Mouse (Mus musculus) left cerebral cortex, adult 8-10 months (tissue): ENCODE results near the gene Zbp1. TPM values are rescaled to one million over a fixed set of nuclear protein-coding genes. Genes with fewer than 3 reads are reported as not detected.

Experiments
- DNase-seq, 2 experiments: peaks; one replicate each; pipeline ENCODE4 v3.0.0; 2022; ENCODE audit warnings: low spot score in 2 of 2
- total RNA-seq, 4 experiments: library from RNA; stranded (reverse); gene quantifications; 2 replicates each; pipeline ENCODE4 v1.2.4; 2022

Zbp1 gene
- total RNA-seq, result 1 to 10 TPM in 2 of 4 experiments, not detected in 2; 1.4 to 1.7 TPM

DNA sequence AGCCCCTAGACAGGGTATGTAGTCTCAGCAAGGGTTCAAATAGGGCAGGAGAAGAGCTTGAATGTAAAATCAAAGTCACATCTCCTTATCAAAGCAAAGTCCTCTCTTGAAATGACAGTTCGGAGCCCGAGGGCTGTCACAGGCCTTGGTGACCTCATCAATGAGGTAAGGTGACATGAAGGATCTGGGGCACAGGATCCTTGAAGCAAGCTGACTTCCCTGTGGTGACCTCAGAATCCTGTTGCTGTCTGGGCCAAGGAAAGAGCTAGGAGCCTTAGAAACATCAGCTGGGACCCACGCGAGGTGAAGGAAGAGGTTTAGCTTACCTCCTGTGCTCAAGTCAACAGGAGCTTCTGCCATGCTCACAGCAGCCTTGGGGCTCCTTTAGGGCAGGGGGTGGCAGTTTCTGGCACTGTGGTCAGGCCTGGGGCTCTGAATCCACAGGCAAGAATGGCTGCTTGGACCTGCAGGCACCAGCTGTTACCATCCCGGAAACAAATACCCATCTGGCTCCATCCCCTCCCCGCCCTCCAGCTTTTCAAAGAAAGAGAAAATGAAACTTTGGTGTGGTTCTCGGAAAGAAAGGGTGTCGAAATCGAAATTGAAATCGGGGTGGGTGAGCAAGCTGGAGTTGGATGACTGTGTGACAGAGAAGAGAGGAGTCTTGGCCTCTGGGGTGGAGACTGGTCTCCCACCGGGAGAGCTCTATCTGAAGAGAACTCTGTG is at the start of gene Zbp1:
Gene Zbp1, minus strand, starts transcription at position 508 of the 726 bp plus-strand sequence.
- DNase-seq, result no peak

DNA sequence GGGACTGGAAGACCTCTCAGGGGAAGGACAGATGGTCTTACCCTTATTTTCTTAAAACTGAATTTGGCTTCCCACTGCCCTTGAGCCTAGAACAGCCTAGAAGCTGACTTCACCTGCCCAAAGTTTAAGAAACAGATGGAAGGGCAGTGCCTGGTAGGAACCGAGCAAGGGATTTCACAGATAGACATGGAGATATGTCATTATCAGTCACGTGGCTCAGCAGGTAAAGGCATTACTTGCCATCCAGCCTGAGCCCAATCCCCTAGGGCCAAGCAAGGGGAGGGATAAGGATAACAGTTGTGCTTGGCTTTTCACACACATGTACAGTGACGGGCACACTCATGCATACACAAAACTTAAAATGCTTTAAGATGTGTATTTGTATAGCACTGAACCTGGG is 48.8 kb upstream of the Zbp1 start:
- DNase-seq, result no peak

DNA sequence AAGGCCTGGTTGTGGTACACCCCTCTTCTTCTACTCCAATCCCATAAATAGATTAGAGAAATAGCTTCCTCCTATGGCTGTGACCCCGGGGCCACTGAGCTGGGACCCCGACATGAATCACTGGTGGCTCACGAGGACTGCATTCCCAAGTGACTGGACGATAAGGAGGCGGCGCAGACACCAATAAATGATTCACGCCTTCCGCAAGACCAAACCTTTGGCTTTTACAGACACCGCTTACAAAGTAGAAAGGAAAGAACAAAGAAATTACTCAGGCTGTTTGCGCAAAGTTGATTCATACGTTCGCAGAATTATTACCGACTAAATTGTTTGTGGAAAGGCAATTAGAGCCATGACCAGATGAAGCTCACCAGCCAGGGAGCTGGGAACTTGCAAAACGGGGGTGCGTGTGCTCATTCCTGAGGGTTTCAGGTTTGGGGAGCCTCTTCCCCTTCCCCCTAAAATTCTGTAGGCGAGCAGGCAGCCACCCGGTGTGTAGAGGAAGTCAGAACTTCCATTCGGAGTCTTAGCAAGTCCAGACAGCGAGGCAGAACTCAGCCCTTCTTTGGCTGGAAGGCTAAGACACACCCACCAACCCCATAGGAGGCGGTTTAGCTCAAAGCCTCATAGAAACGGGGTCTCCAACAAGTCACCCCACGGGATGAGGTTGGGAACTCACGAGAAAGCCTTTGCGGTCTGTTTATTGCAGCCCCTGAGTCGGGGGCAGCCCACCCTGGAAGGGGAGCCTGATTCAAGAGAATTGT is 47.8 kb upstream of the Zbp1 start:
- DNase-seq, result no peak

DNA sequence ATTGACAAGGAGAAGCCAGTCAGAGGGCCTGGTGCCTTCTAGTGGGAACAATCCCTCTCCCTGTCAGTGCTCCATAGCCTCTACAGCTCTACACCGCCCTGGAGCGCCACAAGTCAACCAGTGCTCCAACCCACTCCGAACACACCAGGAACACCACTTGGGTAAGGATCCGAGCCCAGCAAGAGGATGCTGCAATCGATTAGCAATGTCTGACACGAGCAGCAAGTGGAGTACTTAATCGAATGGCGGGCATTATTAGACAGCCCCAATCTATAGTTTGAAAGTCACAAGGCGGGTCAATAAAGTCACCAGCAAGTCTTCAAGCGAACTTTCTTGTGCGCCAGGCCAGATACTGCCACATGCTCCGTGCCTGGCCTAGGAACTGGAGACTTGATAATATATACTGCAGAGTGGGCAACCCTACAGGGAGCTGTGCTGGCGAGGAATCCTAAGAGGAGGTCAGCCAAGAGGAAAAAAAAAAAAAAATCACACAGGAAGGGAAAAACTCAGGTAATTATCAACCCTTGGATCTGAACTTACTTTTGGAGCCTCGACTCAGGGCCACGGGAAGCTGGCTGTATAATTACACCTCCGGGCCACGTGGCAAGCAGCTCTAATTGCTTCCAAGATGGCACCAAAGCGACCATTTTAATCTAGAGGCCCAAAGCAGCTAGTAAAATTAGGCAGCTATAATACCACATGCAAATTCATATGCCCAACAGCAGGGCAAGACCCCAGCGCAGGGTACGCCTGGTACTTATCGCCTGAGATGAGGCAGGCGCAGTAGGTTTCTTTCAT is 46.9 kb upstream of the Zbp1 start:
- no peak for DNase-seq

DNA sequence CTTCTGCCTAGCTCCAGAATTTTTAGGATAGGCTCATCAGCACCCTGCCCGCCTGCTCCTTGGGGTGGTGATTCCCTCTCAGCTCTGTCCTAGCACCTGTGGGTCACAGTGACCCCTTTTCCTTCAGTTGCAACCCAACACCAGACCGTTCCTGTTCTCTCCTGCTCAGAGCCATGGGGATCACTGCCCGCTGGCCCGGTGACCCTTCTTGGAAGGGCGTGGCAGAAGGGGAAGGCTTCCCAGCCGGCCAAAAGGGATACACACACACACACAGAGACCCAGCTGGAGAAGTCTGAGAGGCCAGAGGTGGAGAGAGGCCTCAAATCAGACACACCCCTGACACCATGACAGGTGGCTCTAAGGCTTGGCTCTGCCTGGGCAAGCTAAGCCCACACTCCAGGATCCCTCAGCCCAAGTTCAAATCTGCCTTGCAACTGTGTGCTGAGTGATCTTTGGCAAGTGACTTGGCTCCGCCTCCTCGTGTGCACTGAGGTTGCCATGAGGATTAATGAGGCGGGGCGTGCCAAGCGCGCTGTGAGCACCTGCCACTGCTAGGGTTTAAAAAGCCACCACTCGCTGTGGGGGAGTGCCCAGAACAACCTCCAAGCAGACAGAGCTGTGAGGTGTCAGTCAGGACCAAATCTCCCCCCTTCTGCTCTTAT is 45.9 kb upstream of the Zbp1 start:
- no peak for DNase-seq

DNA sequence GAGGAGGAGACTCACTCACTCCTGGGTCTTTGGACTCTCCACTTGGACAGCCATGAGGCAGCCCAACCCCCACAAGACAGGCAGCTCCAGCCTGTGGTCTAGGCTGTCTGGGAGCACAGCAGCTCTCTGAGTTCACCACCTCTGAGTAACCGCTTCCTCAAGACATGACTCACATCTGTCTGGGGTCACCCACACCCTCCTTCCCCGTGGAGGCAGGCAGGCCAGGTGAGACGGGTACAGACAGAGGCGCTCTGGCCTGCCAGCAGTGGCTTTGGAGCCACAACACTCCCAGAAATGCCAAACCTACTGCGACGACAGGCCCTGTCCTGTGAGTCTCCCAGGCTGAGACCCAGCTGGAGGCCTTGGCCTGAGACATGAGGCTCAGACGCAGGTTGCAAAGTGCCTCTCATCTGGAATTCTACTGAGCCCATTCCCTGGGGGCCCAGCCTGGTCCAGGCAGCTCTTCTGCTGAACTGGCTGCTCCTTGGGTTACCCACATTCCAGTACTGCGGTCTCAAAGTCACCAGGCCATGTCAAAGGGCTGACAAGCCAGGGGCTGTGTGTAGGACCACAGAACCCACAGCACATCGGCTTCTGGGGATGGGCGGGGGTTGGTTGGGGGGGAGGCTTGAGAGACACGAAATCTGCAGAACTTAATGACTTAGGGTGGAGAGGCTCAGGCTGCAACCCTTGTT is 45.1 kb upstream of the Zbp1 start:
- no peak for DNase-seq

DNA sequence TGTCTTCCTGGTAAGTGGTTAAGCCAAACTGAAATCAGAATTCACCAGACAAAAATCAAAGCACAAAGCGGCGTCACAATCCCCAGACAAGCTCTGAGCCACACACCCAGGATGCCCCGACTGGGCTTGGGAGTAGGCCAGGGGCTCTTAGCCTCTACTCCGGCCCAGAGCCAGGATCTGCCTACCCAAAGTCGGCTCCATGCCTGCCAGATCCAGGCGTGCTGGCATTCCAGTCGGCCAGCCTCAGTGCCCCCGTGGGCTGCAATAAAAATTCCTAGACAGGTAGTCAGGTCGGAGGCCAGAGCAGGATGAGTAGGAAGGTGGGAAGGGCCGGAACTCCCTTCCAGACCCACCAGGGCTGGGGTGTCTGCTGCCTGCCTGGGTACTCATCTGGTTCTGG is 42.8 kb upstream of the Zbp1 start:
- DNase-seq, result no peak

DNA sequence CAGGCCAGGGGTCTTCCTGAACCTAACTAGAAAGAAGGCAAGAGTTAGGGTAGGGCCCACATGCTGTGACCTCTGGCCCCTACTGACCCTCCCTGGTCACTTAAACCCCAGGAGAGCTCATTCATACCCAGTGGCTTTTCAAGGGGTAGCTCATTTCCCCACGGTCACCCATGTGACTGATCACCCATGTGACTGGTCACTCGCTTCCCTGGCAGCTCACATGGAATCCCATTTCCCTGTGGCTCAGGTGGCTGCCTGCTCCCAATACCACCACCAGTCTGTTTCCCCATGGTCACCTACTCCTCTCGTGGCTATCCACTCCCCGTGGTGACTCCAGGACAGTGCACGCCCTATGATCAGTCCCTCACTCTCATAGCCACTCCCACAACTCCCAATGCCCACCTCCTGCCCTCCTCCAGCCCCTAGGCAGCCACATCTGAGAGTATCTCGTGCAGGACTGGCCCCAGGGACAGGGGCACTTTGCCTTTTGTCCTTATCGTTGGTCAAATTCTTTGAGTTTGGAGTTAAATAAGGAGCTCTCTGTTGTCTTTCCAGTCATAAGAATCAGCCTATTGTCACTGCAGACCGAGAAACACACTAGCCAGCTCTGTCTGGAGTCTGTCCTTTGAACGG is 39.9 kb upstream of the Zbp1 start:
- DNase-seq, result no peak

DNA sequence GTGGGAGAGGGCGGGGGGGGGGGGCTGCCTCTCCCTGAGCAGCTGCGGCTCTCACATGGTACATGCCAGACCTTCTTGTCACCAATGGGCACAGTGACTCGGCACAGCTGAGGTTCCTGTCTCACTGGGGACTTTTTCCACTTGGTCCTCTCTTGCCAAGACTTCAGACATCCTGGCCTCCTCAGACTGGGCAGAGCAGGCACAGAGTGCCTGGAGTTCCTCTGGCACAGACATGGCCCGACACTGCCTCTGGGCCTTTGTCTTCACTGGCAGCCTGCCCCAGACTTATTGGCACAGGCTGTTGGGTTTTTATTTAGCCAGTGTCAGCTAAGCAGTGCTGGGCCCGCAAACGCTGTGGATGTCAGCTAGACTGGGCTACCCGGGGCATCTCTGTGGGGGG is 38.9 kb upstream of the Zbp1 start:
- DNase-seq, result peak in 1 of 2 experiments; percentile 69

DNA sequence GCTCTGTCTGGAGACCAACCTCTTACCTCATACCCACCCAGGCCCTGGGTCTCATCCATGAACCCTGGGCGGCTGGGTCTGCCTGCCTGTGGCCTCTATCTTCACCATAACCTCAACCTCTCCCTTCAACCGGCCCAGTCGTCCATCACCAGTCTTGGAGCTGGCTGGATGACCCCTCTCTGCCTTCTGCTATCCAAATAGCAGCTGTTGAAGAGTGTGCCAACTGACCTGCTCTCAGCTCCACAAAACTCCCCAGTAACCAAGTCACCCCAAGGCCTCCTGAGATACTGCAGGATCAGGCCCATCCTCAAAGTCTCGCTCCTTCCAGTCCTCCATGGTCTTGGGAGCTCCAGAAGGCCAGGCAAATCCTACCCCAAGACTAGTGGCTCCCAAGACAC is 37.8 kb upstream of the Zbp1 start:
- DNase-seq, result no peak

DNA sequence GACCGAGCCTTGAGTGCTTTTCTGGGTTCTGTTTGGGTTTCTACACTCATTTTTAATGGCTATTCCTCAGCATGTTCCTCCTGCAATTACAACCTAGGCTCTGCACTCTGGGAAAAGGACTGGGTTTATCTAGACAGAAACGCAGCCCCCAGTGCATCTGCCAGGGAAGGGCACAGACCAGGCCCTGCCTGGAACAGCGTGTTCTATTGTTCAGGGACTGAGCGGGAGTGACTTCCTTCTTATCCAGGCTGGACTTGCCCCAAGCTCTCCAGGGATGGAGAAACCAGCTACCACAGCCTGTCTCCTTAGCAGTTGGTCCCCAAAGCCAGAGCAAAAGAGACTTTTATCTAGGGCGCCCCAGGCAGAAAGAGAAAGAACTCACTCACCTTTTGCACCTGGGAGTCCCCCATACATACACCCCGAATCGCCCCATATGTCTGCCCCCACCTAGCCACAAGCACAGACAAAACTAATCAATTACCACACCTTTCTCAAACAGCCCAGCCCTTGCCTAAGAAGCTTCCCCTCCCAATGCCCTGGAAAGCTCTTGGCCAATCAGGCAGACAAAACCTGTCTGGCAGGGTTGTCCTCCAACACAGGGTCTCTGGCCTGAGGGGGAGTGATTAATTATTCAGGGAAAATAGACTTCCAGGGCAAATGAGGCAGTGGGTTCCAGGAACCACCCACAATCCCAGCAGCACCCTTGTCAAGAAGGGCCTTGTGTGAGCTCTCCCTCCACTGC is 37.3 kb upstream of the Zbp1 start:
- DNase-seq, result no peak

DNA sequence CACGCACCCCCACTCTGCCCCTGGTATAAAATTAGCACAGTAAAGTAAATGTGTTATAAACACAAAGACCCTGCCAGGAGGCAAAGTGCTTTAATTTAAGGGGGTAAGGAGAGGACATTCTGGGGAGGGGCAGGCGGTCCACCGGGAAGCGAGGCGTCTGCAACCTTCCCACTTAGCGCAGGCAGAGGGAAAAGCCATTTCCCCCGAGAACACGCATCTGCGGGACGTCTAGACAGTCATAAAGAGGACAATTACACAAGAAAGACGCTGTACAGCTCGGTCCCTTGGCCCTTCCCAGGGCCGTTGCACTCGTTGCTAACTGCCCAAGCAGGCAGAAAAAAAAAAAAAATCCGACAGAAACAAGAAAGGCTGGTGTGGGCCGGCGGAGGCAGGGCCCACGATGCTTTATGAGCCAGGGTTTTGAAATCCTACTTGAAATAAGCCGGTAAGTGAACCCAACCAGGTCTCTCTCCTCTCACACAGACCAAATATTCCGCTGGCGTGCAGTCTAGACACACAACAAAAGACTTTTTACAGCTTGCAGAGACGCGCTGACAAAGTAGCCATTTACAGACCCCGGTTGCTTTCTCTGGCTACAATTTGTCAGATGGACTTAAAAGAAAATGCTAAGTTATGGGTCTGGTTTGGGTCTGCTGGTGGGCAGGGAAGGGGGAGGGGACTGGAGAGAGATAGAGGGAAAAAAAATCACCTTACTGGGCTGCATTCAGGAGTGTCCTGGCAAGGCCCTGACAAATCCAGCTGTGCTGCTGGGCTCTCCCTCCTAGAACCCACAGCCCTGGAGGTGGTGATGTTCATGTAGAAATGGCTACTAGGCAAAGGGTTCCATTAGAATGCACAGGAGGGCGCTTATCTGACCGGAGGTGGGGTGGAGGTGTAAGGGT is 35.3 kb upstream of the Zbp1 start:
- no peak for DNase-seq

DNA sequence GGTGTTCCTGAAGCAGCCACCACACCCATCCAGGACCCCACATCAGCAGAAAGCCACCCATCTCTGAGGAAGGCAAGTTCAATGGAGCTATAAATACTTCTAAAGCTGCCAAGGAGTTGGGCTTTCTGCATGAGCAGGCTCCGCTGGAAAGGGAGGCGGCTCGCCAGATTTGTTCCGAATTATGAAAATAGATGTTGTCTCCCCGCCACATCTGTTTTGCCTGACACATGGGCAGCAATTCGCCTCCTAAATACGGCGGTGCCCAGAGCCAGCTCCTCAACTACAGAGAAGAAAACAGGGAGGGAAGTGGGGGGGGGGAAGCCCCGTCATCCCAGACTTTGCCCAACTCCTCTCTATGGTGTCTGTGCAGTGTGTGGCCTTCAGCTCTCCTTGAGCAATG is 33.0 kb upstream of the Zbp1 start:
- peak in 1 of 2 experiments; percentile 70 for DNase-seq

DNA sequence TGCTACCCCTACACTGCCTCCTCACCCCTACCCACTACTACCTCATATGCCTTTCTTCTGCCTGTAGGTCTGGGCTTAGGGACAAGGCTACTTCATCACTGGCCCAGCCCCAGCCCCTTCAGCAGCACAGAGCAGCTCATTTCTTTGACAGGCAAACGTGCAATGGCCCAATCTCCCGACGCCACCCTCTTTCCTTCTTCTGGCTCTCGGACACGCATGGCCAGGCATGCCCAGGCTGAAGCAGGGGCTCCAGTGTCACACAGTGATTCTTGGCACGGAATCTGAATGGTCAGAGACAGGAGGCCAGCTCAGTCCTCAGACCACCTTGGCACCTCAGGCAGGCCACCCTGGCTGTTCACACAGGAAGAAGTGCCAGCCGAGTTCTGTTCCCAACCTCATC is 32.4 kb upstream of the Zbp1 start:
- DNase-seq, result no peak

DNA sequence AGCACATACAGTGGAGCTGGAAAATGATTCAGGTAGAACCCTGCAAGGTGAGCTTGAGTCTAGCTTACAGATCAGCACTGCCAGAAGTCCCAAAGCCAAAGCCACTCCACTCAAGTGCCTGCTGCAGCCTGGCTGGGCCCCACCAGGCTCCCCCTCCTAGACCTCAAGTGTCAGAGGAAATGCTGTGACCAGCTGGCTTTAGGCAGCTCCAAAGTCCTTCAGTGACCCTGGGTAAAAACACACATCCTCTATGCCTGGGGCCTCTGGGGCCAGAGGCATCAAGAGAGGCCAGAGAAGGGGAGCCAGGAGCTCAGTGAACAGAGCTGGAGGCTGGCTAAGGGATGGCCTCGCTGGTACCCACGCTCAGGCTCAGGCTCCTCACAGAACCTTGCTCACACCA is 31.7 kb upstream of the Zbp1 start:
- no peak for DNase-seq

DNA sequence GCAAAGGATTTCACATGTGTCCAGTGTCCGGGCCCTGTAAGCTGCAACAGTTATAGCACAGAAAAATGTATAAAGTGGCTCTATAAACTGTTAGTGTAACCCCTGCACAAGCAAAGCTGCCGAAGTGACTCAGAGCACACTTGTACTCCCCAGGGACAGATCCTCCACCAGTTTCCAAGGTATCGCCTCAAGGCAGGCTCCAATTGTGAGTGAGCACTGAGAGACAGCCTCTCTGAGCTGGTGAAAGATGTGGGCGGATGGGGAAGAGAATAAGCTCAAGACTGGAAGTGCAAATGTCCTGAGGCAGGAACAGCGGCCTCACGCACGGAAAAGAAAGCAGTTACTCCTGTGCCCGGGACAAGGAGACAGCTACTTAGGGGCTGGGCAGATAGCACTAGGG is 31.2 kb upstream of the Zbp1 start:
- no peak for DNase-seq

DNA sequence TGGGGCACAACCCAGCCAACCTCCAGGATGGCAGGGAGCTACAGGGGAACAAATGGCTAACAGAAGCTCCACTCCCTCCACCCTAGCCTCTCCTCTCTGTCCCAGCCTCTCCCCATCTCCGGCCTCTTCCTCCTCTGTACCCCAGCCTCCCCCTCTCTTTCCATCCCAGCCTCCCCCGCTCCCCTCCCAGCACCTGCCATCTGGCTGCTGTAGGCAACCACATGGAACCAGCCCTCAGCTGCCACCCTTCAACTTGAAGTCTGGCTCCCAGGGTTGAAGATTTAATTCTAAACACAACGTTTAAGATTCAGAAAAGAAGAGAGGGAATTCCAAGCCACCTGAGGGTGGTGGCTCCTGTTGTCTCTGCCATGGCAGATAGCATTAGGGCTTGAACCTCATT is 30.7 kb upstream of the Zbp1 start:
- no peak for DNase-seq

DNA sequence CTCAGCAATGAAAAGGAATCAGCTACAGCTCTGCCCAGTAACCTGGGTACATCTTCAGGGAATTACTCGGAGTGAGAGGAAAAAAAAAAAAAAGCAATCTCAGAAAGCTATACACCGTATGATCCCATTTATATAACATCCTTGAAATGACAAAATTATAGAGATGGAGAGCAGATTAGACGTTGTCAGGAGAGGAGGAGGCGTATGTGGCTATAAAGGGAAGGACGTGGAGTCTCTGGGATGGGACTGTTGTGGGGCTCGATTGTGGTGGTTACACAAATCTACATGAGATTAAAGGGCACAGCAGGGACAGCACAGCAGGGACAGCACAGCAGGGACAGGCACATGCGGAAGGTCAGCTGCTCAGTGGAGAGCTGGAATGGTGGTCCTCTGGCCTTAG is 30.1 kb upstream of the Zbp1 start:
- DNase-seq, result no peak

DNA sequence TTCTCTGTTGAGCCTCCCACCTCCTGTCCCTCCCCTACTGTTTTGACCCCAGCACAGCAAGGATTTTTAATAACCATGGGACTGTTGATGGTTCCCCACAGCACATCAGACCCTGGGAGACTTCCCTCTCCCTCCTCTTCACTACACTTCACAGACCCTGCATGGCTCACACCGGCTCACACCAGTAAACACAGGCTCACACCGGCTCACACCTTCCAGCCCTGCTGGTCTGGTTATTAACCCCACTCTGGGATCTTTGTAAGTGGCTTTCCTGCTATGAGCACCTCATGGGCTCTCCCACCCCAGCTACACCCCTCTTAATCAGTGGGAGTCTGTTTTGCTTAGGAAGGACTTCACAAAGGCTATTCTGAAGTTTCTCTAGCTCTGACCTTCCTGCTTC is 29.2 kb upstream of the Zbp1 start:
- no peak for DNase-seq
